Mouse (Mus musculus) fibroblast of lung, adult 2 months (primary cell): ENCODE measurements around the gene Kif22.

Experiments used
- DNase-seq: peaks from one replicate; pipeline ENCODE4 v3.0.0-alpha.2; 2011; ENCODE audit warnings: low read depth

The Kif22 gene

DNA sequence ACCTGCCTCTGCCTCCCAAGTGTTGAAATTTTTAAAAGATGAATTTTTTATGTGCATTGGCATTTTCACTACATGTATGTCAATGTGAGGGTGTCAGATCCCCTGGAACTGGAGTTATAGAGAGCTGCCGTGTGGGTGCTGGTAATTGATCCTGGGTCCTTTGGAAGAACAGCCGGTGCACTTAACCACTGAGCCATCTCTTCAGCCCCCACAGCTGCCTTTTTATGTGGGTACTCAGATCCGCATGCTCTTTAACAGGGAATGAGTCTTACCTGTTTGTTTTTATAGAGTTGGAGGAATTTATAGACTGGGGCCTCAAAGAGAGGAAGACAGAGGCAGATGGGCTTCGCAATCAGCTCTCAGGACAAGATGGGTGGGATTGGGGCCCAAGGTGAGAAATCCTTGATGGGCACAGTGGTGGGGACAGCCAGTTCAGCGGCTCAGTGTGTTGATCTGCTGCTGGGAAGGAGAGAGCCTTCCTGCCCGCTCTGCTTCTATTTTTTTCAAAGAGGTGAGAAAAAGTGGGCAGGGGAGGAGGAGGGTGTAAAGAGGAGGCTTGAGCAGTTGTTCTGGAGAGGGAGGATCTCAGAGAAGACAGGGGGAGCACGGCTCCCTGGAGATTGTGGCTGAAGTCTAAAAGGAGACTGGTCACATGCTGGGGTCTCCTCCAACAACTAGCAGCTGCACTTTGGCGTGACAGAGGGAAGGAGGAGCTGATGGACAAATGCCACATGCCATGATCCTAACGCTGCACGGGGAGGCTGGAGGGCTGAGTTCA lies 57.4 kb downstream of the Kif22 start:
- DNase-seq: no peak

DNA sequence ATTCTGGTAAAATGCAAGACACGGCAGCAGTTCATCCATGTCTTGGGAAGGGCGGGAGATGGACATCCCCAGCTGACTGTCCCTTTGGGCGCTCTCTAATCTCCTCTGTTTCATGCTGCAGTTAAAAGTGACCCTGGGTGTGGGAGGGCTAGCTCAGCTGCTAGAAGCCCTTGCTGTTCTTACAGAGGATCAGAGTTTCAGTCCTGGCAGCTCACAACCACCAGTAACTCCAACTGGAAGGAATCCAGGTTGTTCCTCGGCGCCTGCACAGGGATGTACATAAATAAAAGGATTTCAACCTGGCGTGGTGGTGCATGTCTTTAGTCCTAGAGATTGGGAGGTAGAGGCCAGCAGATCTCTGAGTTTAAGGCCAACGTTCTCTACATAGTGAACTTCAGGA lies 59.2 kb downstream of the Kif22 start:
- no peak for DNase-seq

GRCm38 (mm10) chr7:126982054-126982453 lies 60.2 kb downstream of the Kif22 start:
- no peak for DNase-seq

DNA sequence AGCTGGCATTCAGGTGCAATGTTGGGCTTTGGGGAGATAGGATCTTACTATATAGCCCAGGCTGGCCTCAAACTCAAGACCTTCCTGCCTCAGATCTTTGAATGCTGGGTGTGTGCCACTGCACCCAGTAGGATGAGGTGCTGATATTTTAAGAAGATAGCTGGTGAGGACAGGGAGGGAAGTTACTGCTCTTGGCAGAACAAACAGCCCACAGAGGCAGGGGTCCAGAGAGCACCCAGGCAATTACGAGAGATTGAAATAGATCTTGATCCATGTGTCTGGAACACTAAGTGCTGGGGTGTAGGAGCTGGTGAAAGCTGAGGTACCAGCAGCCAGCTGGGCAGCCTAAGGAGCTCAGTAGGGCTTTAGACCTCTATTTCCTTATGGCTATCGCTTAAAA lies 60.7 kb downstream of the Kif22 start:
- DNase-seq: no peak

GRCm38 (mm10) chr7:126978841-126979240 lies 63.4 kb downstream of the Kif22 start:
- DNase-seq: no peak
